Mouse (Mus musculus) intestine, embryonic 16.5 days (tissue): Measurements from ENCODE around the gene Pald1. TPM values are rescaled to one million over a fixed set of nuclear protein-coding genes. Genes with fewer than 3 reads are reported as not detected.

ENCODE experiments used
- ATAC-seq: fragments of 200-750 bp; cut with Nextera tagmentation; 2 replicates; pipeline ENCODE4 v1.8.0; 2017; ENCODE audit warnings: moderate TSS enrichment, moderate library complexity
- H3K27ac ChIP-seq: fragments of 300-500 bp; sonication (generic); 2 replicates; pipeline ENCODE4 v1.5.1; 2014; ENCODE audit warnings: mild to moderate bottlenecking, low read length
- H3K27me3 ChIP-seq: fragments of 300-500 bp; sonication (generic); replicated peaks from 2 replicates; pipeline ENCODE4 v1.6.1; 2014; ENCODE audit warnings: low read length, control low read depth, mixed read lengths; ENCODE audit not compliant: control insufficient read depth, insufficient read depth
- H3K36me3 ChIP-seq: fragments of 300-500 bp; sonication (generic); 2 replicates; pipeline ENCODE4 v1.6.1; 2014; ENCODE audit warnings: low read length, control low read depth; ENCODE audit not compliant: control insufficient read depth, insufficient read depth
- H3K4me1 ChIP-seq: fragments of 300-500 bp; sonication (generic); 2 replicates; pipeline ENCODE4 v1.6.1; 2014; ENCODE audit warnings: low read length, control low read depth, mixed read lengths; ENCODE audit not compliant: control insufficient read depth, insufficient read depth
- H3K4me2 ChIP-seq: fragments of 300-500 bp; sonication (generic); 2 replicates; pipeline ENCODE4 v1.6.1; 2014; ENCODE audit warnings: low read depth, low read length, control low read depth
- H3K4me3 ChIP-seq: fragments of 300-500 bp; sonication (generic); 2 replicates; pipeline ENCODE4 v1.5.1; 2014; ENCODE audit warnings: mild to moderate bottlenecking, low read length
- H3K9ac ChIP-seq: fragments of 300-500 bp; sonication (generic); 2 replicates; pipeline ENCODE4 v1.6.1; 2014; ENCODE audit warnings: low read depth, low read length
- H3K9me3 ChIP-seq: fragments of 300-500 bp; sonication (generic); 2 replicates; pipeline ENCODE4 v1.6.1; 2016; ENCODE audit warnings: low read length, control low read depth; ENCODE audit not compliant: control insufficient read depth
- WGBS: fragments of 180-500 bp; shearing (Covaris S2); extraction: QIAGEN DNeasy Blood & Tissue Kit; methylation state at CpG from one replicate; pipeline ENCODE4 v1.1.7; 2014; 5-methylcytosine and 5-hydroxymethylcytosine counted together
- polyA plus RNA-seq: library from polyadenylated mRNA; unstranded; fragments of >200 nt; fragmentation: Nextera tagmentation; extraction: Ambion mirVana; gene quantifications from 2 replicates; pipeline ENCODE4 v1.2.1, GENCODE M21; 2015

Pald1 gene
- polyA plus RNA-seq, 1 experiment from 2014 or later, result 13.2 TPM

GRCm38 (mm10) chr10:61337665-61338064, 45.7 kb downstream of the Pald1 start:
- H3K27me3 ChIP-seq, result no peaks in the 10 kb centered on the region
- no peak for ATAC-seq
- no peak overlapping the region for H3K4me3 ChIP-seq
- whole genome bisulfite sequencing, result 87% methylated on average over 11 of the region's 11 CpGs
- H3K27ac ChIP-seq, result no peak overlapping the region
- H3K4me2 ChIP-seq, result no peak overlapping the region
- H3K9me3 ChIP-seq, result no peaks in the 10 kb centered on the region
- H3K36me3 ChIP-seq, result no peaks in the 10 kb centered on the region
- H3K4me1 ChIP-seq, result no peaks in the 10 kb centered on the region
- H3K9ac ChIP-seq, result no peak overlapping the region

DNA sequence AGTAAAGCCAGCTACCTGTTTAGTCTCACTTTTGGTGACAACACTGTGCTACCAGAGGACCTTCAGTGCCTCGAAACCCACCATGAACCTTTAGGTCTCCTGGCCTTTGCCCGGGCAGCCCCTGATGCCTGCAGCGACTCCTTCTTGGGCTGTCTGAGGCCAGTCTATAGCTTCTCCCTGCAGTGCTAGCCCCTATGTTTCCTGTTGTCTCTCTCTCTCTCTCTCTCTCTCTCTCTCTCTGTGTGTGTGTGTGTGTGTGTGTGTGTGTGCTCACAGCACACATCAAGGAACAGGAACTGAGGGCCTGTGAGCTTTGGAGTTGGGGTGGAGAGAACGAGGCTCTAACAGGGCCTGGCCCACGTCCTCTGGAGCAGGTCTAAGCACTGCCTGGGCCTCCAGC, 46.7 kb downstream of the Pald1 start:
- Histone ChIP-seq H3K9me3 (no peaks in the 10 kb centered on the region), H3K4me3 (no peak overlapping the region), H3K36me3 (no peaks in the 10 kb centered on the region), H3K27me3 (no peaks in the 10 kb centered on the region), H3K9ac (no peak overlapping the region), H3K27ac (no peak overlapping the region), H3K4me1 (no peaks in the 10 kb centered on the region), H3K4me2 (no peak overlapping the region)
- WGBS, result 75% methylated on average over 5 of the region's 5 CpGs
- no peak for ATAC-seq

GRCm38 (mm10) chr10:61336137-61336536, 47.2 kb downstream of the Pald1 start:
- no peaks in the 10 kb centered on the region for H3K36me3 ChIP-seq
- no peak for ATAC-seq
- WGBS, result 20% methylated on average over 6 of the region's 6 CpGs

GRCm38 (mm10) chr10:61334545-61334944, 48.8 kb downstream of the Pald1 start:
- no peaks in the 10 kb centered on the region; the same call in 1 of the 2 replicates for H3K4me1 ChIP-seq
- no peak overlapping the region for H3K27ac ChIP-seq
- 81% methylated on average over 7 of the region's 7 CpGs for WGBS
- H3K4me2 ChIP-seq, result no peak overlapping the region
- H3K9me3 ChIP-seq, result no peaks in the 10 kb centered on the region
- H3K4me3 ChIP-seq, result no peak overlapping the region
- no peaks in the 10 kb centered on the region for H3K27me3 ChIP-seq
- no peak for ATAC-seq
- H3K36me3 ChIP-seq, result no peaks in the 10 kb centered on the region
- no peak overlapping the region for H3K9ac ChIP-seq

More at GRCm38 (mm10) chr10:61336137-61336536, 47.2 kb downstream of the Pald1 start:
- Histone ChIP-seq H3K4me2 (no peak overlapping the region), H3K27me3 (no peaks in the 10 kb centered on the region), H3K9me3 (no peaks in the 10 kb centered on the region), H3K9ac (no peak overlapping the region), H3K27ac (no peak overlapping the region), H3K4me1 (no peaks in the 10 kb centered on the region; the same call in 1 of the 2 replicates), H3K4me3 (no peak overlapping the region)

GRCm38 (mm10) chr10:61331046-61331445, 52.3 kb downstream of the Pald1 start:
- no peaks in the 10 kb centered on the region for H3K27me3 ChIP-seq
- WGBS, result 68% methylated on average over 5 of the region's 5 CpGs
- H3K4me1 ChIP-seq, result no peaks in the 10 kb centered on the region; the same call in 1 of the 2 replicates
- H3K4me3 ChIP-seq, result no peak overlapping the region
- H3K9ac ChIP-seq, result no peak overlapping the region
- no peak overlapping the region for H3K27ac ChIP-seq
- no peak for ATAC-seq
- no peaks in the 10 kb centered on the region for H3K36me3 ChIP-seq
- H3K4me2 ChIP-seq, result no peak overlapping the region
- no peaks in the 10 kb centered on the region for H3K9me3 ChIP-seq

DNA sequence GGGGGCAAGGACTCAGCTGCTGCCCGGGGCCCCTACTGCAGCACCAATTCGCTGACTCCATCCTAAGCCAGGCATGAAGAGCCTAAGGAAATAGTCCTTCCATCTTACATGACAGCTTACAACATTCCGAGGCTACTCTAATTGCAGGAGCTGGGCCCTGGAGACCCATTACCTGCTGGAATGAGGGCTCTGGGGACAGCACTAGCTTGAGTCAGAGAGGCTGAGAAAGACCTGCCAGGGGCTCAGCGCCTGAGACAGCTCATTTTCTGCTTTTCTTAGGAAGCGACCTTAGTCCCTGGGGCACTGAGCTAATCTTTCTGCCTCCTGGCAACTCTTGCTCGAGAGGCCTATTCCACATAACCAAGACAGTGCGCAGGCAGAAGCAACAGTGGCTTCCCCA, 54.4 kb downstream of the Pald1 start:
- Histone ChIP-seq H3K4me3 (no peak overlapping the region), H3K4me2 (no peak overlapping the region), H3K9me3 (no peaks in the 10 kb centered on the region), H3K27ac (no peak overlapping the region), H3K27me3 (no peaks in the 10 kb centered on the region), H3K4me1 (no peaks in the 10 kb centered on the region; the same call in 1 of the 2 replicates), H3K36me3 (no peaks in the 10 kb centered on the region), H3K9ac (no peak overlapping the region)
- no peak for ATAC-seq
- WGBS, result 48% methylated on average over 7 of the region's 7 CpGs

GRCm38 (mm10) chr10:61327545-61327944, 55.8 kb downstream of the Pald1 start:
- H3K4me3 ChIP-seq, result no peak overlapping the region

DNA sequence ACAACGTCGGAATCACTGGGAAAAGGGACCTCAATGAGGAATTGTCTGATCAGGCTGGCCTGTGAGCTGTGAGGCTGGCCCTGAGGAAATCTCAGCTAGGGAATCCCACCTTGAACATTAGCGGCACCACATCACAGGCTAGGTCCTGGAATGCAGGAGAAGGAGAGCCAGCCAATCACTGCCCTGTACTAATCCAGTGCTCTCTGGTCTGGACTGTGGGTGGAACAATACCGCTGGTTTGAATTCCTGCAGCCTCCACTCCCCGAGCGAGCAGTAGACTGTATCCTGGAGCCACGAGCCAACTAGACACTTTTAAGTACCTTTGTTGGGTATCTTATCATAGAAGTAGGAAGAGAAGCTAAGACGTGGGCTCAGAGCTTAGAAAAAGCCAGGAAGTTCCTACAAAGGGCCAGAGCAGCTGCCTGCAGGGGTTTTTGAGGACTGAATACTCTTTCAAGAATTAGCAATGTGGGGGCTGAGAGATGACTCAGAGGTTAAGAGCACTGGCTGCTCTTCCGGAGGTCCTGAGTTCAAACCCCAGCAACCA, 57.5 kb downstream of the Pald1 start:
- no peak for ATAC-seq
- Histone ChIP-seq H3K27ac (no peak overlapping the region), H3K9ac (no peak overlapping the region), H3K4me1 (no peaks in the 10 kb centered on the region), H3K9me3 (no peaks in the 10 kb centered on the region), H3K4me3 (no peak overlapping the region), H3K27me3 (no peaks in the 10 kb centered on the region), H3K4me2 (no peak overlapping the region), H3K36me3 (no peaks in the 10 kb centered on the region)
- 50% methylated on average over 9 of the region's 9 CpGs for WGBS

More at GRCm38 (mm10) chr10:61327545-61327944, 55.8 kb downstream of the Pald1 start:
- Histone ChIP-seq H3K9ac (no peak overlapping the region; the same call in 1 of the 2 replicates), H3K4me1 (no peaks in the 10 kb centered on the region; the same call in 1 of the 2 replicates), H3K4me2 (no peak overlapping the region), H3K9me3 (no peaks in the 10 kb centered on the region), H3K27me3 (no peaks in the 10 kb centered on the region), H3K36me3 (no peaks in the 10 kb centered on the region), H3K27ac (no peak overlapping the region)
- ATAC-seq, result no peak
- WGBS, result 81% methylated on average over 10 of the region's 10 CpGs

- Histone ChIP-seq H3K4me3 (no peak overlapping the region), H3K9ac (no peak overlapping the region), H3K9me3 (no peaks in the 10 kb centered on the region), H3K27me3 (no peaks in the 10 kb centered on the region), H3K27ac (no peak overlapping the region), H3K36me3 (no peaks in the 10 kb centered on the region), H3K4me2 (no peak overlapping the region), H3K4me1 (no peaks in the 10 kb centered on the region)
- ATAC-seq, result no peak
- 70% methylated on average over 8 of the region's 8 CpGs for WGBS
Observed at GRCm38 (mm10) chr10:61324717-61325116, 58.6 kb downstream of the Pald1 start.

GRCm38 (mm10) chr10:61318527-61318926, 64.8 kb downstream of the Pald1 start:
- no peak for ATAC-seq
- Histone ChIP-seq H3K9me3 (no peaks in the 10 kb centered on the region), H3K4me2 (no peak overlapping the region), H3K27ac (no peak overlapping the region), H3K4me3 (no peak overlapping the region), H3K9ac (no peak overlapping the region), H3K36me3 (no peaks in the 10 kb centered on the region), H3K4me1 (peaks cover 3% of the 10 kb centered on the region; the same call in 1 of the 2 replicates), H3K27me3 (no peaks in the 10 kb centered on the region)
- 86% methylated on average over 3 of the region's 3 CpGs for WGBS
